Mouse (Mus musculus) kidney, embryonic 16.5 days (tissue): ENCODE measurements around the gene Rbpms2. TPM values are rescaled to one million over a fixed set of nuclear protein-coding genes. Genes with fewer than 3 reads are reported as not detected.

ENCODE experiments used
- ATAC-seq: fragments of 200-750 bp; cut with Nextera tagmentation; 2 replicates; pipeline ENCODE4 v1.8.0; 2017; ENCODE audit warnings: moderate TSS enrichment; ENCODE audit not compliant: low FRiP score, low TSS enrichment
- H3K27ac ChIP-seq: fragments of 300-500 bp; sonication (generic); 2 replicates; pipeline ENCODE4 v1.5.1; 2014; ENCODE audit warnings: low read length
- H3K27me3 ChIP-seq: fragments of 300-500 bp; sonication (generic); 2 replicates; pipeline ENCODE4 v1.6.1; 2014; ENCODE audit warnings: low read length, control low read depth, mixed read lengths; ENCODE audit not compliant: insufficient read depth
- H3K36me3 ChIP-seq: fragments of 300-500 bp; sonication (generic); 2 replicates; pipeline ENCODE4 v1.6.1; 2014; ENCODE audit warnings: low read length, control low read depth, mixed read lengths; ENCODE audit not compliant: insufficient read depth
- H3K4me1 ChIP-seq: fragments of 300-500 bp; sonication (generic); 2 replicates; pipeline ENCODE4 v1.6.1; 2014; ENCODE audit warnings: low read length, control low read depth, mixed read lengths; ENCODE audit not compliant: insufficient read depth
- H3K4me2 ChIP-seq: fragments of 300-500 bp; sonication (generic); replicated peaks from 2 replicates; pipeline ENCODE4 v1.6.1; 2014; ENCODE audit warnings: low read depth, low read length
- H3K4me3 ChIP-seq: fragments of 300-500 bp; sonication (generic); 2 replicates; pipeline ENCODE4 v1.5.1; 2014; ENCODE audit warnings: mild to moderate bottlenecking, low read length
- H3K9ac ChIP-seq: fragments of 300-500 bp; sonication (generic); replicated peaks from 2 replicates; pipeline ENCODE4 v1.6.1; 2014; ENCODE audit warnings: low read length
- H3K9me3 ChIP-seq: fragments of 300-500 bp; sonication (generic); 2 replicates; pipeline ENCODE4 v1.6.1; 2016; ENCODE audit warnings: low read length, control low read depth
- WGBS: fragments of 180-500 bp; shearing (Covaris S2); extraction: QIAGEN DNeasy Blood & Tissue Kit; methylation state at CpG from one replicate; pipeline ENCODE4 v1.1.7; 2014; 5-methylcytosine and 5-hydroxymethylcytosine counted together
- polyA plus RNA-seq: library from polyadenylated mRNA; unstranded; fragments of >200 nt; fragmentation: Nextera tagmentation; extraction: Ambion mirVana; gene quantifications from 2 replicates; pipeline ENCODE4 v1.2.1, GENCODE M21; 2015

Rbpms2 gene
- polyA plus RNA-seq, result 34.4 and 36.3 TPM in 2 replicates

GRCm38 (mm10) chr9:65629025-65629766, at the start of gene Rbpms2:
Gene Rbpms2, plus strand, starts transcription at chr9:65629648.
- 1% methylated on average over 35 of the region's 40 CpGs for WGBS
- peak; percentile 7; the same call in 1 of the 2 replicates for ATAC-seq

GRCm38 (mm10) chr9:65579781-65580371, 49.6 kb upstream of the Rbpms2 start, which contains the start of gene Plekho2:
Gene Plekho2, minus strand, starts transcription at chr9:65580040.
- Histone ChIP-seq H3K9ac (peak within 1 kb of the TSS; percentile 79), H3K4me1 (peaks cover 48% of the 10 kb centered on the region), H3K36me3 (no peaks in the 10 kb centered on the region), H3K27ac (peak within 1 kb of the TSS; percentile 82), H3K4me3 (peak within 1 kb of the TSS; percentile 76), H3K9me3 (no peaks in the 10 kb centered on the region), H3K27me3 (no peaks in the 10 kb centered on the region), H3K4me2 (peak within 1 kb of the TSS; percentile 76)
- peak; percentile 93 for ATAC-seq
- under 1% methylated on average over 39 of the region's 45 CpGs for WGBS

More at GRCm38 (mm10) chr9:65629025-65629766, at the start of gene Rbpms2:
- Histone ChIP-seq H3K4me3 (peak within 1 kb of the TSS; percentile 65), H3K9ac (peak within 1 kb of the TSS; percentile 82), H3K4me1 (peaks cover 12% of the 10 kb centered on the region; the same call in 1 of the 2 replicates), H3K4me2 (peak within 1 kb of the TSS; percentile 99), H3K27me3 (peaks cover 14% of the 10 kb centered on the region), H3K36me3 (no peaks in the 10 kb centered on the region), H3K9me3 (no peaks in the 10 kb centered on the region), H3K27ac (peak within 1 kb of the TSS; percentile 81)

GRCm38 (mm10) chr9:65580401-65581256, 48.8 kb upstream of the Rbpms2 start:
- H3K4me2 ChIP-seq, result peak overlapping the region; percentile 62
- H3K9me3 ChIP-seq, result no peaks in the 10 kb centered on the region
- H3K4me3 ChIP-seq, result peak overlapping the region; percentile 76
- WGBS, result 4% methylated on average over 19 of the region's 29 CpGs
- peaks cover 40% of the 10 kb centered on the region for H3K4me1 ChIP-seq
- H3K27ac ChIP-seq, result peak overlapping the region; percentile 80
- H3K27me3 ChIP-seq, result no peaks in the 10 kb centered on the region
- peak overlapping the region; percentile 35 for H3K9ac ChIP-seq
- H3K36me3 ChIP-seq, result no peaks in the 10 kb centered on the region
- ATAC-seq, result peak; percentile 76

- Histone ChIP-seq H3K9me3 (no peaks in the 10 kb centered on the region), H3K4me1 (peaks cover 22% of the 10 kb centered on the region), H3K9ac (no peak overlapping the region), H3K4me2 (no peak overlapping the region), H3K27me3 (no peaks in the 10 kb centered on the region), H3K4me3 (no peak overlapping the region), H3K36me3 (no peaks in the 10 kb centered on the region), H3K27ac (peak overlapping the region; percentile 15; the same call in 1 of the 2 replicates)
- 16% methylated on average over 8 of the region's 8 CpGs for WGBS
- no peak for ATAC-seq
Observed at GRCm38 (mm10) chr9:65583045-65583444, 46.4 kb upstream of the Rbpms2 start.

- ATAC-seq, result peak; percentile 85
- peaks cover 16% of the 10 kb centered on the region for H3K36me3 ChIP-seq
- H3K27ac ChIP-seq, result peak within 1 kb of the TSS; percentile 58; the same call in 1 of the 2 replicates
- 11% methylated on average over 28 of the region's 28 CpGs for WGBS
- peak within 1 kb of the TSS; percentile 90 for H3K4me2 ChIP-seq
- peak within 1 kb of the TSS; percentile 66 for H3K4me3 ChIP-seq
- peaks cover 24% of the 10 kb centered on the region for H3K4me1 ChIP-seq
- no peaks in the 10 kb centered on the region for H3K27me3 ChIP-seq
- H3K9ac ChIP-seq, result peak within 1 kb of the TSS; percentile 80
- H3K9me3 ChIP-seq, result no peaks in the 10 kb centered on the region
Observed at GRCm38 (mm10) chr9:65586406-65587269, 42.8 kb upstream of the Rbpms2 start, which contains the start of gene Pif1. Gene Pif1, plus strand, starts transcription at chr9:65587160.

GRCm38 (mm10) chr9:65587270-65587572, 42.2 kb upstream of the Rbpms2 start:
- H3K4me1 ChIP-seq, result peaks cover 24% of the 10 kb centered on the region
- WGBS, result 0% methylated on average over 6 of the region's 6 CpGs

GRCm38 (mm10) chr9:65587573-65588358, 41.7 kb upstream of the Rbpms2 start:
- Histone ChIP-seq H3K4me2 (peak overlapping the region; percentile 90), H3K4me3 (peak overlapping the region; percentile 66), H3K9me3 (no peaks in the 10 kb centered on the region), H3K27me3 (no peaks in the 10 kb centered on the region), H3K36me3 (peaks cover 25% of the 10 kb centered on the region), H3K27ac (0 out of 2 replicates have a peak overlapping the region, but pooled peaks have one; percentile 6), H3K9ac (peak overlapping the region; percentile 80), H3K4me1 (peaks cover 24% of the 10 kb centered on the region)
- 0% methylated on average over 63 of the region's 64 CpGs for WGBS
- peak; percentile 37; the same call in 1 of the 2 replicates for ATAC-seq

More at GRCm38 (mm10) chr9:65587270-65587572, 42.2 kb upstream of the Rbpms2 start:
- Histone ChIP-seq H3K27ac (0 out of 2 replicates have a peak overlapping the region, but pooled peaks have one; percentile 6), H3K4me3 (peak overlapping the region; percentile 66), H3K36me3 (peaks cover 20% of the 10 kb centered on the region), H3K9me3 (no peaks in the 10 kb centered on the region), H3K9ac (peak overlapping the region; percentile 80), H3K4me2 (peak overlapping the region; percentile 90), H3K27me3 (no peaks in the 10 kb centered on the region)
- ATAC-seq, result 0 out of 2 replicates have a peak, but pooled peaks have one; percentile 7

GRCm38 (mm10) chr9:65589091-65589490, 40.4 kb upstream of the Rbpms2 start:
- 94% methylated on average over 3 of the region's 3 CpGs for WGBS
- no peak for ATAC-seq
- peak overlapping the region; percentile 66 for H3K4me3 ChIP-seq
- H3K4me2 ChIP-seq, result peak overlapping the region; percentile 90
- H3K9ac ChIP-seq, result peak overlapping the region; percentile 80
- H3K9me3 ChIP-seq, result no peaks in the 10 kb centered on the region
- H3K4me1 ChIP-seq, result peaks cover 20% of the 10 kb centered on the region
- H3K27me3 ChIP-seq, result no peaks in the 10 kb centered on the region
- peaks cover 34% of the 10 kb centered on the region for H3K36me3 ChIP-seq
- no peak overlapping the region for H3K27ac ChIP-seq
